Mouse (Mus musculus) lung, postnatal 0 days (tissue): ENCODE data around the gene Nkx3-2.

Experiments
- CTCF ChIP-seq: IDR thresholded peaks from 2 replicates; pipeline ENCODE4 v1.5.1; 2016; ENCODE audit warnings: antibody characterized with exemption, mild to moderate bottlenecking
- EP300 ChIP-seq: IDR thresholded peaks from 2 replicates; pipeline ENCODE4 v1.6.1; 2016; ENCODE audit warnings: antibody characterized with exemption, mild to moderate bottlenecking, control low read depth

GRCm38 (mm10) chr5:41754226-41754775 lies 10.0 kb downstream of the Nkx3-2 start:
- TF ChIP-seq CTCF (no peak), EP300 (no peak)
